Mouse (Mus musculus): ENCODE measurements around the gene Eif5a.

- TF ChIP-seq CTCF (IDR thresholded peaks at IDR 0.05; ENCODE audit: low read depth): peak; percentile 25; the same call in 1 of the 2 replicates
- no peak for TF ChIP-seq EP300 (IDR thresholded peaks at IDR 0.05; ENCODE audit: low read depth)
Measured at GRCm38 (mm10) chr11:69960616-69961015, 38.9 kb upstream of the Eif5a start.

Data from heart, postnatal 0 days (tissue).